Mouse (Mus musculus) adrenal gland, adult 18-20 months (tissue): ENCODE measurements around the gene Myo1b. TPM values are rescaled to one million over a fixed set of nuclear protein-coding genes. Genes with fewer than 3 reads are reported as not detected.
"Not testable (repeated sequence)": the region's sequence is repeated elsewhere in the genome, so short reads cannot be mapped to it uniquely, and the experiment has no call there.

Experiments used
- DNase-seq, 2 experiments: peaks; one replicate each; pipeline ENCODE4 v3.0.0; 2021 to 2022; ENCODE audit warnings: low spot score in 2 of 2
- total RNA-seq, 2 experiments: library from RNA; stranded (reverse); gene quantifications; 1 replicate in 1 of 2; 2 replicates in 1 of 2; pipeline ENCODE4 v1.2.3; 2021

Myo1b gene
- total RNA-seq, 2 experiments from 2014 or later = 44.2 to 44.5 TPM

- no peak for DNase-seq
These were observed 18.7 kb downstream of the Myo1b start for GRCm38 (mm10) chr1:51897160-51897572.

- DNase-seq = no peak
These were observed 19.9 kb downstream of the Myo1b start for GRCm38 (mm10) chr1:51895961-51896360.

- no peak for DNase-seq
These were observed 21.1 kb downstream of the Myo1b start for GRCm38 (mm10) chr1:51894721-51895120.

- no peak for DNase-seq
These were observed 22.1 kb downstream of the Myo1b start for GRCm38 (mm10) chr1:51893521-51894355.

- DNase-seq = no peak
These were observed 23.9 kb downstream of the Myo1b start for GRCm38 (mm10) chr1:51892005-51892404.

GRCm38 (mm10) chr1:51888046-51888813 lies 27.6 kb downstream of the Myo1b start:
- DNase-seq = no peak

- no peak for DNase-seq
These were observed 30.4 kb downstream of the Myo1b start for GRCm38 (mm10) chr1:51885356-51885983.

GRCm38 (mm10) chr1:51883211-51883610 lies 32.7 kb downstream of the Myo1b start:
- DNase-seq = no peak

- DNase-seq = no peak
These were observed 33.1 kb downstream of the Myo1b start for GRCm38 (mm10) chr1:51882752-51883151.

- no peak for DNase-seq
These were observed 35.7 kb downstream of the Myo1b start for GRCm38 (mm10) chr1:51879927-51880814.

GRCm38 (mm10) chr1:51879333-51879770 lies 36.5 kb downstream of the Myo1b start:
- DNase-seq = no peak

- DNase-seq = no peak
These were observed 40.2 kb downstream of the Myo1b start for GRCm38 (mm10) chr1:51875462-51876225.

GRCm38 (mm10) chr1:51872493-51873261 lies 43.2 kb downstream of the Myo1b start:
- DNase-seq = no peak

GRCm38 (mm10) chr1:51871234-51871633 lies 44.6 kb downstream of the Myo1b start:
- DNase-seq = not testable (repeated sequence)

GRCm38 (mm10) chr1:51862828-51863421 lies 52.9 kb downstream of the Myo1b start:
- no peak for DNase-seq

GRCm38 (mm10) chr1:51860837-51861236 lies 55.0 kb downstream of the Myo1b start:
- no peak for DNase-seq

GRCm38 (mm10) chr1:51856946-51857345 lies 58.9 kb downstream of the Myo1b start:
- no peak for DNase-seq

- DNase-seq = no peak
These were observed 59.5 kb downstream of the Myo1b start for GRCm38 (mm10) chr1:51856245-51856915.
